Mouse (Mus musculus): ENCODE data around the gene Lamb3. TPM values are rescaled to one million over a fixed set of nuclear protein-coding genes. Genes with fewer than 3 reads are reported as not detected.

Lamb3 gene
- total and polyA plus RNA-seq, 2 experiments = 1.6 to 2.0 TPM

DNA sequence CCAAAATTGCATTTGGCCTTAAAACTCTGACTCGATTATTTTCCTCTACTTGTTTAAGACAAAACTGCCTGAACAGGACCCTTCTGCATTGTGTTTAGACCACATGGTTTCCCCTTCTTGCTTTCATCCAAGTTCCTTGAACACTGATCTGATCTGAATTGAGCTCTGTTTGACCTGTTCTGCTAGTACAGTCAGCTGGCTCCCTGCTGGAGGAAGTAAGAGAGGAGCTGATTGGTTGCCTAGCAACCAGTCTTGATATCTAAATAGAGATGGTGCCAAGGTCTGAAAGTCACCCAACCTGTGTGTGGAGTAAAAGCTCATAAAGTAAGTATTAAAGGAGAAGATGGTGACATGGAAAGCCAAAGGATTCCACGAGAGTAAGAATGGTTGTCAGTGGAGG, 37.6 kb upstream of the Lamb3 start:
- Histone ChIP-seq H3K36me3 (ENCODE audit: control insufficient read depth, insufficient read depth, low read length) (peaks cover 48% of the 10 kb centered on the region), H3K9ac (ENCODE audit: low read depth, low read length) (no peak overlapping the region), H3K79me2 (ENCODE audit: control insufficient read depth, insufficient read depth, low read length) (peaks cover 4% of the 10 kb centered on the region; the same call in 1 of the 2 replicates), H3K27ac (replicated peaks; ENCODE audit: insufficient read depth, low read depth, low read length) (no peak overlapping the region), H3K4me3 (ENCODE audit: insufficient read depth, low read depth, low read length) (no peak overlapping the region), H3K27me3 (ENCODE audit: control insufficient read depth, insufficient read depth, low read length) (no peaks in the 10 kb centered on the region), H3K4me1 (ENCODE audit: control insufficient read depth, insufficient read depth, low read length) (peaks cover 20% of the 10 kb centered on the region)
- WGBS = 16% methylated on average over 2 of the region's 2 CpGs
- peak; percentile 88 for DNase-seq (ENCODE audit: extremely low read depth, low read depth, low spot score)
- TF ChIP-seq POLR2A (IDR thresholded peaks at IDR 0.05; ENCODE audit: extremely low read depth, insufficient read depth, low read length) (no peak), CTCF (IDR thresholded peaks at IDR 0.05; ENCODE audit: low read depth, low read length) (no peak)

DNA sequence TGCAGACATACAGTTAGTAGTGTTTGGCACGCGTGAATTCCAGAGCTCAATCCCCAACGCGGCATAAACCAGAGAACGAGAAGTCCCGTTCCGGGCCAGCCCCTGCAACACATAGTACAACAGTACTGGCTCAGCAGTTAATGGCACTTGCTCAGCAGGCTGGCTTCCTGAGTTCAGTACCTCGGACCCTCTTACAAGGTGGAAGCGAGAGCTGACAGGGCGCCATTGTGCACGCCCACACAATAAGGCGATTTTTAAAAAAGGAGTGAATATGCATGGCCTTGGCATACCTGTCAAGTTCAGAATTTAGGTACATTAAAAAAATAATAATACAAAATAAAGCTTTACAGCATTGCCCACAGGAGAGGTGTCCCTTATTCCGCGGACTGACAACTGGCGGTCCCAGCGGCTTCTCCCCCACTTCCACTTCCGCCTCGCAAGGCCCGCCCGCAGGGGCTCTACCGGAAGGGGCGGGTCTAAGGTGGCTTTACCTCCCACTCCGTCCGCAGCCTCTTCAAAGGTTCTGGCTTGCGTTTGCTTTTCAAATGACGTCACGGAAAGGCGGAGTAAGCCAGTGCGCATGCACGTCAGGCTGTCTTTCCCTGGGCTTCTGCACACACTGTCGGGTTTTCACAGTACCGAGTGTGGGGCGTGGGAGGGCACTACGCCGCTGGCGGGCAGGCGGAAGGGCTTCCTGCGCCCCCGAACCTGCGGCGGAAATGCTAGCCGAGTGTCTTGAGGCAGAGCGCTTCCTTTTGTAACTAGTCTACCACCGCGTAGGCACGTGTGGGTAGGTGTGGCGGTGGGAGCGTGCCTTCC, 34.3 kb upstream of the Lamb3 start:
- TF ChIP-seq POLR2A (IDR thresholded peaks at IDR 0.05; ENCODE audit: extremely low read depth, insufficient read depth, low read length) = peak; percentile 92
- no peak for TF ChIP-seq CTCF (IDR thresholded peaks at IDR 0.05; ENCODE audit: low read depth, low read length)
- WGBS = under 1% methylated on average over 48 of the region's 48 CpGs

DNA sequence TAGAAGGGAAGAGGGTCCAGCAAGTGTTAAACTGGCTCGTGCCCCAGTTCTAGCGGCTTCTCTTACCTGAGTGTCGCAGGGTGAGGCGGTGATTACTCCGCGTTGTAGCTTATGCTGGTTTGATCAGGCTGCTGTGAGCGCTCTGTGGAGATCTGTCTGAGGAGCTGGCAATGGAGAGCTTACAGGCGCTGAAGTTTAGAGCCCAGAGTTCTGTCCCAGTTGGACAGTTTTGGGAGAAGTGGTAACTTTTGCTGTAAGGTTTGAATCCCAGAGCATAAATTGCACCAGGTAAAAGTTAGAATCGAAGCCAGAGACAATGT, 33.7 kb upstream of the Lamb3 start:
- DNase-seq (ENCODE audit: extremely low read depth, low read depth, low spot score) = no peak
- H3K79me2 ChIP-seq (ENCODE audit: control insufficient read depth, insufficient read depth, low read length) = peaks cover 4% of the 10 kb centered on the region; the same call in 1 of the 2 replicates
- 8% methylated on average over 9 of the region's 9 CpGs for WGBS
- peaks cover 16% of the 10 kb centered on the region for H3K36me3 ChIP-seq (ENCODE audit: control insufficient read depth, insufficient read depth, low read length)
- TF ChIP-seq CTCF (IDR thresholded peaks at IDR 0.05; ENCODE audit: low read depth, low read length) (no peak), POLR2A (IDR thresholded peaks at IDR 0.05; ENCODE audit: extremely low read depth, insufficient read depth, low read length) (no peak)
- H3K4me1 ChIP-seq (ENCODE audit: control insufficient read depth, insufficient read depth, low read length) = peaks cover 26% of the 10 kb centered on the region
- H3K27ac ChIP-seq (replicated peaks; ENCODE audit: insufficient read depth, low read depth, low read length) = peak overlapping the region; percentile 87
- H3K4me3 ChIP-seq (ENCODE audit: insufficient read depth, low read depth, low read length) = peak overlapping the region; percentile 69
- peak overlapping the region; percentile 84 for H3K9ac ChIP-seq (ENCODE audit: low read depth, low read length)
- H3K27me3 ChIP-seq (ENCODE audit: control insufficient read depth, insufficient read depth, low read length) = no peaks in the 10 kb centered on the region

More for the DNA sequence above, 34.3 kb upstream of the Lamb3 start:
- H3K27me3 ChIP-seq (ENCODE audit: control insufficient read depth, insufficient read depth, low read length) = no peaks in the 10 kb centered on the region
- DNase-seq (ENCODE audit: extremely low read depth, low read depth, low spot score) = peak; percentile 98
- peak overlapping the region; percentile 69 for H3K4me3 ChIP-seq (ENCODE audit: insufficient read depth, low read depth, low read length)
- H3K79me2 ChIP-seq (ENCODE audit: control insufficient read depth, insufficient read depth, low read length) = peaks cover 4% of the 10 kb centered on the region; the same call in 1 of the 2 replicates
- H3K4me1 ChIP-seq (ENCODE audit: control insufficient read depth, insufficient read depth, low read length) = peaks cover 25% of the 10 kb centered on the region
- peak overlapping the region; percentile 84 for H3K9ac ChIP-seq (ENCODE audit: low read depth, low read length)
- H3K36me3 ChIP-seq (ENCODE audit: control insufficient read depth, insufficient read depth, low read length) = peaks cover 20% of the 10 kb centered on the region
- H3K27ac ChIP-seq (replicated peaks; ENCODE audit: insufficient read depth, low read depth, low read length) = peak overlapping the region; percentile 87

DNA sequence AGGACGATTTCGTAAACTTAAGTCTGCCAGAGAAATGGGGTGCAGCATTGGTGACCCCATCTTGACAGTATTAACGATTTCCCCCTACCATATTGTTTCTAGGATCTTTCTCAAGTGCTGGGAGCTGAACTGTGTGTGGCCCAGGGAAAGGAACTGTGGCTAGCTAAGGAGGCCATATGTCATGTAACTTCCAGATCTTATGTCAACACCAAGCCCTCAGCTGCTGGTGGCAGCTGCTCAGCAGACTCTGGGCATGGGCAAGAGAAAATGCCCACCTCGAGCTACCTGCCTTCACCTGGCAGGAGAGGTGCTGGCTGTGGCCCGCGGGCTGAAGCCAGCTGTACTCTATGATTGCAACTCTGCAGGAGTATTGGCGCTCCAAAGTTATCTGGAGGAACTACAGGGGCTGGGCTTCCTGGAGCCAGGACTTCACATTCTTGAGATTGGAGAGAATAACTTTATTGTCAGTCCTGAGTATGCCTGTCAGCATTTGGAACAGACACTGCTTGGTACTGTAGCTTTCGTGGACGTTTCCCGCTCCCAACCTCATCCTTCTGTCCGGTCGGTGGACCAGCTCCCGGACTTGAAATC, 33.3 kb upstream of the Lamb3 start:
- no peaks in the 10 kb centered on the region for H3K27me3 ChIP-seq (ENCODE audit: control insufficient read depth, insufficient read depth, low read length)
- H3K4me1 ChIP-seq (ENCODE audit: control insufficient read depth, insufficient read depth, low read length) = peaks cover 26% of the 10 kb centered on the region
- H3K9ac ChIP-seq (ENCODE audit: low read depth, low read length) = peak overlapping the region; percentile 84
- H3K27ac ChIP-seq (replicated peaks; ENCODE audit: insufficient read depth, low read depth, low read length) = peak overlapping the region; percentile 87
- peak overlapping the region; percentile 69 for H3K4me3 ChIP-seq (ENCODE audit: insufficient read depth, low read depth, low read length)
- no peak for TF ChIP-seq POLR2A (IDR thresholded peaks at IDR 0.05; ENCODE audit: extremely low read depth, insufficient read depth, low read length)
- TF ChIP-seq CTCF (IDR thresholded peaks at IDR 0.05; ENCODE audit: low read depth, low read length) = no peak
- WGBS = 63% methylated on average over 13 of the region's 13 CpGs
- no peak for DNase-seq (ENCODE audit: extremely low read depth, low read depth, low spot score)
- H3K36me3 ChIP-seq (ENCODE audit: control insufficient read depth, insufficient read depth, low read length) = peaks cover 11% of the 10 kb centered on the region
- H3K79me2 ChIP-seq (ENCODE audit: control insufficient read depth, insufficient read depth, low read length) = peaks cover 4% of the 10 kb centered on the region; the same call in 1 of the 2 replicates

DNA sequence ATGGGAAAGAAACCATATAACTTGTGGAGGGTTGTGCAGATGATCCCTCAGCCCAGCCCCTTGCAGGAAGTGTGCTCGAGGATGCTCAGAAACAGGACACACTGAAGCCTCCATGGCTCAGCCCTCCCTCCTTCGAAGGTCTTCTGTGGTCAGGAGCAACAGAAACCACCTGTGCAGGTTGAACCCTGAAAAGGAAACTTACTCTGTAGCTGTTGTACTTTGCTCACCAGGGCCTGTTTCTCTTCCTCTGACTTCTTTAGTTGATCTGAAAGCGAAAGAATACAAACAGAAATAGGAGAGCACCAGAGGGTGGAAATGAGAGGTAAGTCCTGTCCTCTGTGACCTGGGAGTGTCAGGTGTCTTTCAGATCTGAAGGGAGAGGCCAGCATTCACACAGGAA, 26.4 kb upstream of the Lamb3 start:
- TF ChIP-seq CTCF (IDR thresholded peaks at IDR 0.05; ENCODE audit: low read depth, low read length) = no peak
- WGBS = 71% methylated on average over 3 of the region's 3 CpGs
- no peaks in the 10 kb centered on the region for H3K27me3 ChIP-seq (ENCODE audit: control insufficient read depth, insufficient read depth, low read length)
- H3K4me1 ChIP-seq (ENCODE audit: control insufficient read depth, insufficient read depth, low read length) = peaks cover 2% of the 10 kb centered on the region; the same call in 1 of the 2 replicates
- H3K36me3 ChIP-seq (ENCODE audit: control insufficient read depth, insufficient read depth, low read length) = no peaks in the 10 kb centered on the region
- H3K79me2 ChIP-seq (ENCODE audit: control insufficient read depth, insufficient read depth, low read length) = no peaks in the 10 kb centered on the region
- H3K27ac ChIP-seq (replicated peaks; ENCODE audit: insufficient read depth, low read depth, low read length) = no peak overlapping the region
- no peak for DNase-seq (ENCODE audit: extremely low read depth, low read depth, low spot score)
- H3K9ac ChIP-seq (ENCODE audit: low read depth, low read length) = no peak overlapping the region
- no peak overlapping the region for H3K4me3 ChIP-seq (ENCODE audit: insufficient read depth, low read depth, low read length)

DNA sequence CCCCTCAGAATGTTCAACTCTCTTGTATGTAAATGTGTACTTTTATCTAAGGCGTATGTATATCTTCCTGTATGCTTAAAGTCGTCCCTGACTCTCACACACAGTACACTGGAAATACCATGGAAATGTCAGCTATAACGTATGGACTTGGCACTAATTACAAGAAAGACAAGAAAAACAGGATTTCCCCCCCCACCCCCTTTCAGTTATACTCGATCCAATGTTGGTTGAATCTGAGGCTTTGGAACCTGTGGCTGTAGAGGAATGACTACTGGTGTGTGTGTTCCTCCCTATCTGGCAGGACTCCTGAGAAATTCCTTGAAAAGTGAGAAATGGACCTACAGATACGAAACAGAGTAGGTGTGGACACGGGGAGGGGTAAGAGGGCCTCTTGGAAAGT, 19.2 kb upstream of the Lamb3 start:
- no peak overlapping the region for H3K4me3 ChIP-seq (ENCODE audit: insufficient read depth, low read depth, low read length)
- H3K27ac ChIP-seq (replicated peaks; ENCODE audit: insufficient read depth, low read depth, low read length) = no peak overlapping the region
- H3K79me2 ChIP-seq (ENCODE audit: control insufficient read depth, insufficient read depth, low read length) = no peaks in the 10 kb centered on the region
- no peaks in the 10 kb centered on the region for H3K4me1 ChIP-seq (ENCODE audit: control insufficient read depth, insufficient read depth, low read length)
- 95% methylated on average over 6 of the region's 6 CpGs for WGBS
- H3K9ac ChIP-seq (ENCODE audit: low read depth, low read length) = no peak overlapping the region
- H3K36me3 ChIP-seq (ENCODE audit: control insufficient read depth, insufficient read depth, low read length) = no peaks in the 10 kb centered on the region
- TF ChIP-seq POLR2A (IDR thresholded peaks at IDR 0.05; ENCODE audit: extremely low read depth, insufficient read depth, low read length) (no peak), CTCF (IDR thresholded peaks at IDR 0.05; ENCODE audit: low read depth, low read length) (no peak)
- no peak for DNase-seq (ENCODE audit: extremely low read depth, low read depth, low spot score)
- H3K27me3 ChIP-seq (ENCODE audit: control insufficient read depth, insufficient read depth, low read length) = no peaks in the 10 kb centered on the region

Measured in liver, adult 2 months (tissue).